Mouse (Mus musculus) CH12.LX (cell line): Measurements from ENCODE around the gene Ccdc47. TPM values are rescaled to one million over a fixed set of nuclear protein-coding genes. Genes with fewer than 3 reads are reported as not detected.

Source experiments
- DNase-seq: peaks from one replicate; pipeline ENCODE4 v3.0.0-alpha.2; 2013; ENCODE audit errors: extremely low read depth
- H3K27ac ChIP-seq: 2 replicates; pipeline ENCODE4 v1.5.1; 2012; ENCODE audit warnings: low read depth, mild to moderate bottlenecking, control low read depth, moderate library complexity; ENCODE audit not compliant: insufficient read depth
- H3K27me3 ChIP-seq: replicated peaks from 2 replicates; pipeline ENCODE3; 2012; ENCODE audit warnings: inconsistent platforms
- H3K36me3 ChIP-seq, 2 experiments: replicated peaks in 1 of 2; 2 replicates each; pipeline versions ENCODE3 to v1.6.1; 2012; ENCODE audit warnings: inconsistent platforms in 1 of 2, low read length in 1 of 2, mild to moderate bottlenecking in 1 of 2, mixed read lengths in 1 of 2, moderate library complexity in 1 of 2; ENCODE audit not compliant: control insufficient read depth in 1 of 2, insufficient read depth in 1 of 2
- H3K4me1 ChIP-seq, 2 experiments: 2 replicates each; pipeline ENCODE4 v1.6.1; 2012; ENCODE audit warnings: inconsistent platforms in 1 of 2, moderate library complexity in 1 of 2; ENCODE audit not compliant: insufficient read depth in 2 of 2, control insufficient read depth in 1 of 2
- H3K4me2 ChIP-seq: 2 replicates; pipeline ENCODE4 v1.6.1; 2012; ENCODE audit warnings: low read depth, mild to moderate bottlenecking, control low read depth; ENCODE audit not compliant: poor library complexity, insufficient read depth, severe bottlenecking
- H3K4me3 ChIP-seq, 3 experiments: fragments of 150-350 bp in 1 of 3; sonication (generic) in 1 of 3; replicated peaks in 1 of 3; 2 replicates each; pipeline versions ENCODE3 to v1.5.1; 2011 to 2012; ENCODE audit warnings: low read depth in 2 of 3, low read length in 2 of 3, mild to moderate bottlenecking in 2 of 3, moderate library complexity in 2 of 3, control low read depth in 1 of 3, improper control_type of control experiment in 1 of 3, inconsistent platforms in 1 of 3, mixed read lengths in 1 of 3; ENCODE audit not compliant: poor library complexity in 1 of 3
- H3K79me2 ChIP-seq: replicated peaks from 2 replicates; pipeline ENCODE4 v1.6.1; 2012; ENCODE audit warnings: mild to moderate bottlenecking, moderate library complexity; ENCODE audit not compliant: control insufficient read depth, poor library complexity, insufficient read depth, severe bottlenecking; ENCODE audit errors: extremely low read depth
- H3K9ac ChIP-seq: 2 replicates; pipeline ENCODE4 v1.6.1; 2012; ENCODE audit warnings: low read depth, mild to moderate bottlenecking, control low read depth, moderate library complexity; ENCODE audit not compliant: insufficient read depth
- H3K9me3 ChIP-seq: replicated peaks from 2 replicates; pipeline ENCODE3; 2012; ENCODE audit warnings: low read length, inconsistent platforms, mixed read lengths
- CHD2 ChIP-seq: IDR thresholded peaks from 2 replicates; pipeline ENCODE4 v1.6.1; 2011; ENCODE audit warnings: low read length, improper control_type of control experiment
- CTCF ChIP-seq, 2 experiments: IDR thresholded peaks in 1 of 2; conservative IDR thresholded peaks in 1 of 2; 2 replicates each; pipeline ENCODE4 v1.5.1; 2011 to 2012; ENCODE audit warnings: low read depth in 2 of 2, low read length in 2 of 2, improper control_type of control experiment in 1 of 2, inconsistent platforms in 1 of 2, mild to moderate bottlenecking in 1 of 2, moderate library complexity in 1 of 2
- ELF1 ChIP-seq: IDR thresholded peaks from 2 replicates; pipeline ENCODE4 v1.6.1; 2014; ENCODE audit warnings: low read depth, mild to moderate bottlenecking, inconsistent platforms, low read length, improper control_type of control experiment
- EP300 ChIP-seq: IDR thresholded peaks from 2 replicates; pipeline ENCODE4 v1.6.1; 2011; ENCODE audit warnings: low read length, improper control_type of control experiment
- ETS1 ChIP-seq: conservative IDR thresholded peaks from 2 replicates; pipeline ENCODE4 v1.6.1; 2012; ENCODE audit warnings: low read depth, mild to moderate bottlenecking, inconsistent platforms, low read length, improper control_type of control experiment, moderate library complexity
- HCFC1 ChIP-seq: IDR thresholded peaks from 2 replicates; pipeline ENCODE4 v1.6.1; 2012; ENCODE audit warnings: low read depth, mild to moderate bottlenecking, inconsistent platforms, low read length, improper control_type of control experiment
- IRF4 ChIP-seq: IDR thresholded peaks from 2 replicates; pipeline ENCODE4 v1.6.1; 2014; ENCODE audit warnings: low read depth, mild to moderate bottlenecking, inconsistent platforms, low read length, improper control_type of control experiment
- JUN ChIP-seq: IDR thresholded peaks from 2 replicates; pipeline ENCODE4 v1.6.1; 2011; ENCODE audit warnings: low read depth, mild to moderate bottlenecking, low read length, improper control_type of control experiment, moderate library complexity; ENCODE audit not compliant: insufficient read depth
- JUND ChIP-seq: conservative IDR thresholded peaks from 2 replicates; pipeline ENCODE4 v1.6.1; 2011; ENCODE audit warnings: low read depth, low read length, improper control_type of control experiment
- KAT2A ChIP-seq: IDR thresholded peaks from 2 replicates; pipeline ENCODE4 v1.6.1; 2012; ENCODE audit warnings: low read length, improper control_type of control experiment, inconsistent platforms; ENCODE audit not compliant: insufficient replicate concordance
- MAFK ChIP-seq: IDR thresholded peaks from 2 replicates; pipeline ENCODE4 v1.6.1; 2011; ENCODE audit warnings: low read length, improper control_type of control experiment; ENCODE audit not compliant: insufficient replicate concordance
- MAX ChIP-seq: IDR thresholded peaks from 2 replicates; pipeline ENCODE4 v1.6.1; 2011; ENCODE audit warnings: low read length, improper control_type of control experiment
- MAZ ChIP-seq: IDR thresholded peaks from 2 replicates; pipeline ENCODE4 v1.6.1; 2012; ENCODE audit warnings: low read depth, mild to moderate bottlenecking, inconsistent platforms, low read length, improper control_type of control experiment, moderate library complexity
- MEF2A ChIP-seq: IDR thresholded peaks from 2 replicates; pipeline ENCODE4 v1.6.1; 2014; ENCODE audit warnings: low read depth, mild to moderate bottlenecking, inconsistent platforms, low read length, improper control_type of control experiment, borderline replicate concordance
- MYC ChIP-seq: IDR thresholded peaks from 2 replicates; pipeline ENCODE4 v1.6.1; 2011; ENCODE audit warnings: low read depth, mild to moderate bottlenecking, improper control_type of control experiment, low read length
- NELFE ChIP-seq: IDR thresholded peaks from 2 replicates; pipeline ENCODE4 v1.6.1; 2011; ENCODE audit warnings: low read depth, low read length, improper control_type of control experiment
- NRF1 ChIP-seq: IDR thresholded peaks from 2 replicates; pipeline ENCODE4 v1.6.1; 2014; ENCODE audit warnings: low read depth, mild to moderate bottlenecking, inconsistent platforms, low read length, improper control_type of control experiment, moderate library complexity
- PAX5 ChIP-seq: IDR thresholded peaks from 2 replicates; pipeline ENCODE4 v1.6.1; 2012; ENCODE audit warnings: low read length, inconsistent platforms, mixed read lengths
- RCOR1 ChIP-seq: conservative IDR thresholded peaks from 2 replicates; pipeline ENCODE4 v1.6.1; 2012; ENCODE audit warnings: low read depth, mild to moderate bottlenecking, inconsistent platforms, low read length, improper control_type of control experiment
- SIN3A ChIP-seq: IDR thresholded peaks from 2 replicates; pipeline ENCODE4 v1.6.1; 2012; ENCODE audit warnings: low read length, improper control_type of control experiment, inconsistent platforms
- SMC3 ChIP-seq: IDR thresholded peaks from 2 replicates; pipeline ENCODE4 v1.6.1; 2011; ENCODE audit warnings: low read depth, low read length, improper control_type of control experiment
- TBP ChIP-seq: conservative IDR thresholded peaks from 2 replicates; pipeline ENCODE4 v1.6.1; 2011; ENCODE audit warnings: low read depth, low read length, improper control_type of control experiment
- TCF12 ChIP-seq: IDR thresholded peaks from 2 replicates; pipeline ENCODE4 v1.6.1; 2014; ENCODE audit warnings: low read depth, mild to moderate bottlenecking, inconsistent platforms, low read length, improper control_type of control experiment
- USF1 ChIP-seq: IDR thresholded peaks from 2 replicates; pipeline ENCODE4 v1.6.1; 2014; ENCODE audit warnings: low read depth, mild to moderate bottlenecking, inconsistent platforms, low read length, improper control_type of control experiment
- USF2 ChIP-seq: conservative IDR thresholded peaks from 2 replicates; pipeline ENCODE4 v1.6.1; 2011; ENCODE audit warnings: low read depth, low read length, improper control_type of control experiment
- ZC3H11A ChIP-seq: IDR thresholded peaks from 2 replicates; pipeline ENCODE4 v1.6.1; 2012; ENCODE audit warnings: low read depth, mild to moderate bottlenecking, inconsistent platforms, low read length, improper control_type of control experiment
- ZKSCAN1 ChIP-seq: IDR thresholded peaks from 2 replicates; pipeline ENCODE4 v1.6.1; 2012; ENCODE audit warnings: low read depth, inconsistent platforms, low read length, improper control_type of control experiment, borderline replicate concordance
- ZMIZ1 ChIP-seq: IDR thresholded peaks from 2 replicates; pipeline ENCODE4 v1.6.1; 2012; ENCODE audit warnings: low read depth, mild to moderate bottlenecking, inconsistent platforms, low read length, improper control_type of control experiment
- ZNF384 ChIP-seq: IDR thresholded peaks from 2 replicates; pipeline ENCODE4 v1.6.1; 2012; ENCODE audit warnings: low read depth, low read length, improper control_type of control experiment, inconsistent platforms
- dilution Hi-C: fragments of 300-500 bp; cut with MboI; formaldehyde crosslinking; loops from 2 replicates; pipeline ENCODE4 v1.14.3; 2020; ENCODE audit warnings: low sequenced_read_pairs; ENCODE audit not compliant: extremely low pct_unique_long_range_greater_than_20kb, extremely low pct_ligation_motif_present
- in situ Hi-C: fragments of 300-500 bp; cut with MboI; formaldehyde crosslinking; loops from 3 replicates; pipeline ENCODE4 v1.14.3; 2019; ENCODE audit warnings: low sequenced_read_pairs, low pct_ligation_motif_present, low pct_unique_long_range_greater_than_20kb, mixed read lengths
- polyA plus RNA-seq: library from polyadenylated mRNA; unstranded; fragments of >175 nt; gene quantifications from 2 replicates; pipeline ENCODE4 v1.2.1, GENCODE M21; 2012; ENCODE audit warnings: low read depth; ENCODE audit not compliant: insufficient read length
- total RNA-seq, 2 experiments: library from RNA; depleted of rRNA; stranded (reverse); fragments of 300-350 nt in 1 of 2; fragments of >200 nt in 1 of 2; gene quantifications; 2 replicates each; pipeline ENCODE4 v1.2.3; 2012 to 2014

Gene Ccdc47
- total and polyA plus RNA-seq, 3 experiments, result 46.1 to 80.8 (median 53.2) TPM

DNA sequence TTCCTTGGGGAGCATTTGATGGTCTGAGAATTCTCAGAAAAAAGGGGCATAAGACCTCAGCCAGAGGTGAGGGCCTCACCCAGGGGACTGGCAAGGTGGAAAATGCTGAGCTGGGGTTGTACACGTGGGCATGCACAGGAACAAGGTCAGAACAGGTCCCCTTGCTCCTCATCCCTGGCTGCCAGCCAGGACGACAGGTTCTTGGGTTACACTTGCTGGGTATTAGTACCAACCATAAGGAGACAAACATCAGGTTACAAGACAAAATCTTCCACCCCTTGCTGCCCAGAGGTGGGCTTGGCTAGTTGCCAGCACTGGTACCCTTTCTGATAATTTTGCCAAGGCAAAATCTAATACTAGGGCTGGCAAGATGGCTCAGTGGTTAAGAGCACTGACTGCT is 53.9 kb downstream of the Ccdc47 start:
- DNase-seq, result no peak
- H3K36me3 ChIP-seq, result peaks cover 51 to 63% of the 10 kb centered on the region in 2 experiments
- H3K27me3 ChIP-seq, result no peaks in the 10 kb centered on the region
- H3K4me3 ChIP-seq, result no peak overlapping the region
- no peaks in the 10 kb centered on the region for H3K9me3 ChIP-seq
- H3K4me1 ChIP-seq, result peaks cover 14 to 40% of the 10 kb centered on the region in 2 experiments
- H3K27ac ChIP-seq, result no peak overlapping the region
- H3K4me2 ChIP-seq, result no peak overlapping the region
- dilution Hi-C loops, result no loop called here
- no peak overlapping the region for H3K9ac ChIP-seq
- no peak for TF ChIP-seq ZKSCAN1
- TF ChIP-seq MAFK, result no peak
- no peak for TF ChIP-seq KAT2A
- no peak for TF ChIP-seq SMC3
- no peak for TF ChIP-seq ELF1
- TF ChIP-seq USF2, result no peak
- TF ChIP-seq MEF2A, result no peak
- no peak for TF ChIP-seq NELFE
- TF ChIP-seq, all 38 proteins: peak for 0
- H3K79me2 ChIP-seq, result peaks cover 21% of the 10 kb centered on the region
- in situ Hi-C loops, result no loop called here

GRCm38 (mm10) chr11:106160841-106161721 is 55.1 kb downstream of the Ccdc47 start, which contains the start of the genes Gm10840 and Limd2:
TSS of gene Gm10840 (plus strand) at chr11:106160850.
TSS of gene Limd2 (minus strand) at chr11:106160860.
- peaks cover 25 to 43% of the 10 kb centered on the region in 2 experiments for H3K4me1 ChIP-seq
- H3K4me3 ChIP-seq, result peak within 1 kb of the TSS; percentile 79 to 90 (median 85)
- in situ Hi-C loops, result no loop called here
- dilution Hi-C loops, result no loop called here
- peaks cover 56 to 63% of the 10 kb centered on the region in 2 experiments for H3K36me3 ChIP-seq
- H3K4me2 ChIP-seq, result peak within 1 kb of the TSS; percentile 78
- peak; percentile 45 for DNase-seq
- H3K9ac ChIP-seq, result peak within 1 kb of the TSS; percentile 96
- peaks cover 29% of the 10 kb centered on the region for H3K79me2 ChIP-seq
- H3K9me3 ChIP-seq, result no peaks in the 10 kb centered on the region
- peak within 1 kb of the TSS; percentile 89 for H3K27ac ChIP-seq
- no peaks in the 10 kb centered on the region for H3K27me3 ChIP-seq
- TF ChIP-seq TBP (no peak), EP300 (no peak), MYC (no peak), IRF4 (0 out of 2 replicates have a peak, but pooled peaks have one; percentile 12), SIN3A (no peak), ZMIZ1 (no peak), NELFE (no peak), MEF2A (0 out of 2 replicates have a peak, but pooled peaks have one; percentile 24), JUND (no peak), HCFC1 (peak; percentile 25; the same call in 1 of the 2 replicates), CHD2 (peak; percentile 19; the same call in 1 of the 2 replicates), PAX5 (no peak), ETS1 (no peak), KAT2A (no peak), ZC3H11A (no peak), JUN (no peak), RCOR1 (no peak), MAZ (no peak), USF2 (no peak), TCF12 (no peak), MAX (peak; percentile 60; the same call in 1 of the 2 replicates), CTCF (conservative IDR thresholded peaks at IDR 0.05 in 1 of 2, IDR thresholded peaks at IDR 0.05 in 1 of 2; ENCODE audit: low read depth in 2 of 2, low read length in 2 of 2) (no peak), ZNF384 (no peak), SMC3 (no peak), NRF1 (0 out of 2 replicates have a peak, but pooled peaks have one; percentile 15), USF1 (no peak), ZKSCAN1 (no peak)
